Mouse (Mus musculus) retina, postnatal 1 day (tissue): ENCODE measurements around the gene Zbtb43.

ENCODE experiments used
- DNase-seq: peaks from one replicate; pipeline ENCODE4 v3.0.0-alpha.2; 2012

Zbtb43 gene

GRCm38 (mm10) chr2:33452721-33453120 is 15.6 kb downstream of the Zbtb43 start:
- no peak for DNase-seq

- peak; percentile 73 for DNase-seq
Measured at GRCm38 (mm10) chr2:33452140-33452539, 16.2 kb downstream of the Zbtb43 start.

- no peak for DNase-seq
Measured at GRCm38 (mm10) chr2:33451038-33451978, 17.1 kb downstream of the Zbtb43 start.

- DNase-seq, result no peak
Measured at GRCm38 (mm10) chr2:33449119-33449873, 19.1 kb downstream of the Zbtb43 start.

GRCm38 (mm10) chr2:33446796-33447195 is 21.6 kb downstream of the Zbtb43 start:
- DNase-seq, result no peak

- no peak for DNase-seq
Measured at GRCm38 (mm10) chr2:33445741-33446140, 22.6 kb downstream of the Zbtb43 start.

- DNase-seq, result no peak
Measured at GRCm38 (mm10) chr2:33444862-33445261, 23.5 kb downstream of the Zbtb43 start.

- DNase-seq, result no peak
Measured at GRCm38 (mm10) chr2:33444358-33444757, 24.0 kb downstream of the Zbtb43 start.

- no peak for DNase-seq
Measured at GRCm38 (mm10) chr2:33442701-33443100, 25.7 kb downstream of the Zbtb43 start.

- DNase-seq, result peak; percentile 20
Measured at GRCm38 (mm10) chr2:33440893-33441292, 27.5 kb downstream of the Zbtb43 start.

- no peak for DNase-seq
Measured at GRCm38 (mm10) chr2:33439980-33440670, 28.2 kb downstream of the Zbtb43 start.

- DNase-seq, result no peak
Measured at GRCm38 (mm10) chr2:33439471-33439881, 28.9 kb downstream of the Zbtb43 start.

GRCm38 (mm10) chr2:33438377-33438776 is 30.0 kb downstream of the Zbtb43 start:
- DNase-seq, result peak; percentile 34

GRCm38 (mm10) chr2:33437184-33437583 is 31.2 kb downstream of the Zbtb43 start:
- no peak for DNase-seq

GRCm38 (mm10) chr2:33436035-33436580 is 32.3 kb downstream of the Zbtb43 start:
- DNase-seq, result peak; percentile 53

GRCm38 (mm10) chr2:33435036-33435650 is 33.2 kb downstream of the Zbtb43 start:
- DNase-seq, result no peak

GRCm38 (mm10) chr2:33432877-33433276 is 35.5 kb downstream of the Zbtb43 start:
- DNase-seq, result peak; percentile 73

- peak; percentile 80 for DNase-seq
Measured at GRCm38 (mm10) chr2:33430771-33431699, 37.3 kb downstream of the Zbtb43 start, which contains the start of gene Zbtb34. Zbtb34 (minus strand) TSS chr2:33431324.

- no peak for DNase-seq
Measured at GRCm38 (mm10) chr2:33430081-33430770, 38.1 kb downstream of the Zbtb43 start.

GRCm38 (mm10) chr2:33429339-33429738 is 39.0 kb downstream of the Zbtb43 start:
- DNase-seq, result no peak
